Mouse (Mus musculus) thymus, postnatal 14 days (tissue): ENCODE data around the gene Fam214a.
"Not testable (repeated sequence)": the region's sequence is repeated elsewhere in the genome, so short reads cannot be mapped to it uniquely, and the experiment has no call there.

Source experiments
- DNase-seq: peaks from one replicate; pipeline ENCODE4 v3.0.0; 2021

The Fam214a gene

GRCm38 (mm10) chr9:74982193-74982592 lies 29.5 kb downstream of the Fam214a start:
- DNase-seq = no peak

DNA sequence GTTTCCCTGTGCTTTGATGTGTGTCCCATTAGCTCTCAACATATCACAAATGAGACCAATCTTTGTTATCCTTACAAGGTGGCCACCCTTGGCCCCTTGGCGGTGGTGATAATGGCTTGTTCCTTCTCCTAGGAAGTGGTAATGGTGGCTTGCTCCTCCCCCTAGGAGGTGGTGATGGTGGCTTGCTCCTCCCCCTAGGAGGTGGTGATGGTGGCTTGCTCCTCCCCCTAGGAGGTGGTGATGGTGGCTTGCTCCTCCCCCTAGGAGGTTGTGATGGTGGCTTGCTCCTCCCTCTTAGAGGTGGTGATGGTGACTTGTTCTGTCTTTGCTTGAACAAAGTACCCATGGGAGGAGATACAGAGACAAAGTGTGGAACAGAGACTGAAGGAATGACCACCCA lies 30.0 kb downstream of the Fam214a start:
- DNase-seq = not testable (repeated sequence)

GRCm38 (mm10) chr9:74985173-74985715 lies 32.6 kb downstream of the Fam214a start:
- peak; percentile 24 for DNase-seq

DNA sequence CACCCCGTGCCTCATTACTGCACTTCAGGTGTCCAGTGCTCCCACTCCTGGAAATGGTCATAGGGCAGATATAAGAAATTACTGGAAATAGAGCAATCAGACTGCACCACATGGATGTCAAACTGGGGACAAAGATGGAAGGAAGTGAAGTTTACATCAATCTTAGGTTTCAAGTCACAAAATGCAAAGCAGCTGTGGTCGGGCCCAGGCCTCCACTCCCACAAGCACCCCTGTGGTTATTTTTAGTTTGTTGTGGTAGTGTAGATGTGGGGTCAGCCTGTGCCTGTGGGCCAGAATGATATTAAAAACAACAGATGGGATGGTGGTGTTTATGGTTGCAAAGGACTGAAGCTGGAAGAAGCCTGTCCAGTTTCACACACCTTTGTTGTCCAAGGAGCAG lies 33.1 kb downstream of the Fam214a start:
- no peak for DNase-seq

DNA sequence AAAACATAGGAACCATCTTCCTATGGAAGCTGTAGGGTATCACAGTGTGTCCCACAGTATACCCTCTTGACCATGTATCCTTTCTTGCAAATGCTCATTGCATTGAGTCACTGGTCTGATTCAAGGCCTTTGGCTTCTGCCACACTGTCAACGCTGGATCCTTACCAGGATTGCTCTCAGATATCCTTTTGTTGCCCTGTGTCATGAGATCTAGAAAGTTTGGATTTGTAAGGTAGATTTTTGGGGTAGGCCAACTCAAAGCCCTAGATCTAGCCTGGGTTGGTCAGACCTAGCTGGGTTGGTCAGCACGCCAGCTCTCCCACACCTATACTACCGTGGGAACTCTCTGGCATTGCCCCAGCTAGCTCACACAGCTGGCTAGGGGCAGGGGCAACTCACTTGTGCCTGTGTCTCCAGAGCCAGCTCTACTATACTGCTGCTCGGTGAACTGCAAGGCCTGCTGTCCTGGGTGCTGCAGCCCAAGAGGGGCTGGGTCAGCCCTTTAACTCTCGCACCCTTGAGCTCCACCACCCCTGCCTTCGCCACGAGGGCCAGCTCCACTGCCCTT lies 36.3 kb downstream of the Fam214a start:
- no peak for DNase-seq

DNA sequence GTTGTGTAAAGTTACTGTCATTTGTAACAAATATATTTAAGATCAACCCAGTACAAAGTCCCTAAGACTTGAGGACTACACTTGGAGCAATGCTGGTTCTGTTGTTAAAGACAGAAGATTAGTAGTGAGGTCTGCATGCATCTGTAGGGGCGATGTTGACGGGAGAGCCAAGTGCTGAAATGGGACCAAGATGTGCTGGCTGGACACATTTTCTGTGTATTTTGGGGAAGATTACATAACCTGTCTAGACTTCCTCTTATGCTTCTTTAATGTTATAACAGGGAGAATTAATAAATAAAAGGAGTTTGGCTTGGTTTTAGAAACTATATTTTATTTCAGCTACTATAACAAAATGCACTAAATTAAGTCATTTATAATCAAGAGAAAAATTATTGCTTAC lies 37.3 kb downstream of the Fam214a start:
- no peak for DNase-seq

DNA sequence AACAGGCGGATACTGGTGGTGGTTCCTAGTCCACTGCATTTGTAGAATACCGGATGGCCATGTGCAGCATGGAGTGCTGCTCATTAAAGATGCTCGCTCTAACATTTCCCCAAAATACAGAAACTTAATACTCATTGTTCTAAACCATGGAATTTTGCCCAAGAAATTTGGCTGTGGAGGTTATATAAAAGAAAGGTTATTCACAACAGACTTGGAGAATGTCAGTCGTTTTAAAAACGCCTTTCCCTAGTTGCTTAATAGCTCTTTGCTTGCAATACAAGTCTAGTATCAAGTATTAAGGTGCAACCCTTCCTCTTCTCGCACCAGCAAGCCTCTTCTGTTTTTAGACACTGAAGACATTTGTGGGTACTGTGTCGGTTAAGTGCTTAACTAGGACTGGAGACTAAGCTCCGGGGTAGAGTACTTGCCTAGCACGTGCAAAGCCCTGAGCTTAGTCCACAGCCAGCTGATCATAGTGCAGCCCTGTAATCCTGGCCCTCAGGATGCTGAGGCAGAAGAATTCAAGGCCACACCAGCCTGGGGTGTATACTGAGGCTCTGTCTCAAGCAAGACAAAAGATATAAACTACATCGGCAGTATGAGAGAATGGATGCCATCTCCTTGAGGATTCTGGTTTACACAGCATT lies 42.0 kb downstream of the Fam214a start:
- no peak for DNase-seq

- no peak for DNase-seq
These were observed 43.7 kb downstream of the Fam214a start for GRCm38 (mm10) chr9:74996349-74996748.

GRCm38 (mm10) chr9:74997976-74998375 lies 45.3 kb downstream of the Fam214a start:
- DNase-seq = no peak

DNA sequence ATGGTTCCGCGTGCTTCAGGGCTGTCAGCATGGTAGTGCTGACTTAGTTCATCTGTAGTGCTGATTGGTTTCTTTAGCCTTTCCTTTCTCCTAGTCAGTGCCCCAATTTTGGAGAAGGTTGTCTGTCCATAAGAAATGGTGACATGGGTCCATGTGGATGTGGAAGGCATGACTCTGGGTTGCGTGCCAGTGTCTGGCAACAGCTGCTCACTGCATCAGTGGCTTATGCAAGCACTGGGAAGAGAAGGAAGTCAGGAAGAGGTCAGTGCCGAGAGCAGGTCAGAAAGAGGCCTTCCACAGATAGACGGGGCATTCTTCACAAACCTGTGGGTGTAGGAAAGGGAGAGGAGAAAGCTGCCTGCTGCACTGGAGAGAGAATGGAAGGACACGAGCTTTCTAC lies 48.3 kb downstream of the Fam214a start:
- DNase-seq = no peak

DNA sequence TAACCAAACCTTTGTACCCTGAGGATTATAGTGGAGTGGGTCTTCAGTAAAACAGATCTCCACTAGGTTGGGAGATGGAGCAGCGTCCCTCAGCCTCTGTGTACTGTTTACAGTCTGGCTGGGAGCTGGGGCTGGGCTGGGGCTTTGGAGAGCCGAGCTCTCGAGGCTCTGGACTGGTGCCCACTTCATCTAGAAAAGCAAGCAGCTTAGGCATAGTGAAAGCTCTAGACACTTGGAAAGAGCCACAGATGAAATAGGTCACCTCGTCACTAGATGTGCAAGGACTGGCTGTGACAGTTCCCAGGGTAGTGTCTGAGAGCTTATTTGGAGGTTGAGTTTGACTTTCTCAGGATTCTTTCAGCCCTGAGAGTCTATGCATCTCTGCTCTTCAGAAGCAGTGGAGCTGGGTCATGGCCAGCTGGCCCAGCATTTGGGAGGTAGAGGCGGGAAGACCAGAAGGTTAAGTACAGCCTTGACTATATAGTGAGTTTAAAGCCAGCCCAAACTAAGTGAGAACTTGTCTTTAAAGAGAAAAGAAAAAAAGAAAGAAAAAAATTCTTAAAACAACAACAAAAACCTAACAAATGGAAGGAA lies 49.0 kb downstream of the Fam214a start:
- DNase-seq = no peak

- no peak for DNase-seq
These were observed 49.6 kb downstream of the Fam214a start for GRCm38 (mm10) chr9:75002262-75002661.

DNA sequence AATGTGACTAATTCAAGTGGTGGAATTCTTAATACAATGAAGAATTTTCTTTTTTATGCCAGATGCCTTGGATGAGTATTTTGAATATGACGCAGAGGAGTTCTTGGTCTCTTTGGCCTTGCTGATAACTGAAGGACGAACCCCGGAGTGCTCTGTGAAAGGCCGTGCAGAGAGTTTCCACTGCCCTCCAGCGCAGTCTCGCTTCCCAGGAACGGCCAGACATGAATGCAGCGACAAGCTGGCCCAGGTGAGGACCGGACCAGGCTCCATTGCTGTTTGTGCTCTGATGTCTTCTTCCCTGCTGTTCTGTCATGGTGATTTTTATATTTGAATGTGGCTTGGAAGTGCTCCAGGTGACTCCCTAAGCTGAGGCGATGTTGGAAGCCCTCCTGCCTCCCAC lies 51.5 kb downstream of the Fam214a start:
- no peak for DNase-seq

GRCm38 (mm10) chr9:75016591-75016990 lies 63.9 kb downstream of the Fam214a start:
- no peak for DNase-seq

GRCm38 (mm10) chr9:75019181-75019580 lies 66.5 kb downstream of the Fam214a start:
- DNase-seq = no peak

DNA sequence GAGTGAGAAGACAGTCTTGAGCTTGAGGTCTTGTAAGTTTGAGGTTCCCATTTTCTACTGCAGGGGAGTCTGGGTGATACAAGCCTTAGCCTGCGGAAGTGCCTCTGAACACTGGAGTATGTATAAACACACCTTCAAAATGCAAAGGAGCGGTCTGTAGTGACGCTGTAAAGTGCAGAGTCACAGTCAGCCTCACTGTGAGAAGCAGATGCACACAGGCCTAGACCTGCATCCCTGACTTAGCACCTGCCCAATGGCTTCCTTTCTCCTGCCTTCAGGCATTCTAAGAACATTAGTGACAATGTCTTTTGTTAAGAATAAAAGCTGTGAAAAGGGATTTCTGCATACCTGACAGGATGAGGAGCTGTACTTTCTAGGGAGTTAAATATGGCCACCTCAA lies 66.9 kb downstream of the Fam214a start:
- DNase-seq = no peak

GRCm38 (mm10) chr9:75020561-75020960 lies 67.9 kb downstream of the Fam214a start:
- no peak for DNase-seq

- no peak for DNase-seq
These were observed 69.9 kb downstream of the Fam214a start for GRCm38 (mm10) chr9:75022546-75022945.

- DNase-seq = no peak
These were observed 70.6 kb downstream of the Fam214a start for GRCm38 (mm10) chr9:75023150-75023894.

DNA sequence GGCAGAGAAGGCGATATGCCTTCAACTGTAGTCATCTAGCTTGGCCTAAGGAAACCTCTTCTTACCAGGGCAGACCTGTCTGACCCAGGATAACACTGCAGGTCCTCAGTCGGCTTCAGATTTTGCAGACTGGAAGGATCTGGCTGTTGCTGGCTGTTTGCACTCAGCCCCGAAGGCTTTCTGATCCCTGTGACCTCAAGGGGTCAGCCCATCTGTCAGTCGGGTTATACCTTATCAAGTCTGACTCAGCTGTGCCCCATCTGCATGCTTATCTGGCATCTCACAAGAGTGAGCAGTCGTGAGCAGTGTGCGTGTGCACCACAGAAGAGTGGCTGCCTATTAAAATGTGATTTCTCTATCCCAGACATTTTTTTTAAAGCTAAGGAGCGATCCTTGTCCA lies 71.4 kb downstream of the Fam214a start:
- DNase-seq = no peak

DNA sequence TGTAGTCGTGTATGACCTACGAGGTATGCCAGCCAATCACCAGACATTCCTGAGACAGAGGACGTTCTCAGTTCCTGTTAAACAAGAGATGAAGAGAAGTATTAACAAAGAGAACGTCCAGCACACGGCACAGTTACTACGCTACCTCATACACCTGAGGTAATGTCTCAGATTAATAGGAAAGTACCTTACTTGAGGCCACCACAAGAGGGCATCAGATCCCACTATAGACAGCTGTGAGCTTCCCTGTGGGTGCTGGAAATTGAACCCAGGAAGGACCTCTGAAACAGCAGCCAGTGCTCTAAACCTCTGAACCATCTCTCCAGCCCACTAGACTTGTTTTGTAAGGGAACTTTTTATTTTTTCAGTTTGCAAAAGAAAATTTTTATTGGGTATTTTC lies 73.0 kb downstream of the Fam214a start:
- peak; percentile 34 for DNase-seq

- no peak for DNase-seq
These were observed 79.7 kb downstream of the Fam214a start for GRCm38 (mm10) chr9:75032408-75032807.

DNA sequence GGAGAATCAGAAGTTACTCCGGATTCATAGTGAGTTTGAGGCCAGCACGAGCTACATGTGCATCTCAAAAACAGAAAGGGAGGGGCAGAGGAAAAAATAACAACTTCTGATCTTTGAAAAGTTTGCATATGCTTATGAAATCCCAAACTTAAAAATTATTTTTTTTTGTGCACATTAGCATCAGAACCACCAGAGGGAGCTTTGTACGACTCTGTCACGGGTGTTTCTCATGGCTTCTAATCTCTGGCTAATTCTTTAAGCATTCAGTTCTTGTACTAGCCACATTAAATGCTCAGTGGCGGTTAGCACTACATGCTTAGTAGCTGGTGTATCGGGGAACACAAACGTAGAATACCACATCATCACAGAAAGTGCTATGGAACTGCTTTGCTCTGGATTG lies 80.5 kb downstream of the Fam214a start:
- DNase-seq = no peak

- no peak for DNase-seq
These were observed 82.0 kb downstream of the Fam214a start for GRCm38 (mm10) chr9:75034691-75035090.
